Mouse (Mus musculus) left cerebral cortex, postnatal 10 days (tissue): ENCODE results near the gene Gpr143. TPM values are rescaled to one million over a fixed set of nuclear protein-coding genes. Genes with fewer than 3 reads are reported as not detected.
A peak's percentile ranks its signal among the peaks of the same experiment; 100 is the strongest.
"Not testable (repeated sequence)": the region's sequence is repeated elsewhere in the genome, so short reads cannot be mapped to it uniquely, and the experiment has no call there.

Experiments used
- DNase-seq, 2 experiments: peaks; one replicate each; pipeline ENCODE4 v3.0.0; 2021 to 2022; ENCODE audit warnings: low spot score in 2 of 2, mixed read lengths in 1 of 2; ENCODE audit errors: extremely low spot score in 1 of 2
- intact Hi-C: fragments of 180-260 bp; cut with DNase I; formaldehyde crosslinking; loops from one replicate; pipeline ENCODE4 v1.15.1; 2025
- total RNA-seq, 2 experiments: library from RNA; stranded (reverse); gene quantifications; 2 replicates each; pipeline ENCODE4 v1.2.3; 2021

Gene Gpr143
- total RNA-seq, 2 experiments from 2014 or later: 0.28 to 0.57 TPM

DNA sequence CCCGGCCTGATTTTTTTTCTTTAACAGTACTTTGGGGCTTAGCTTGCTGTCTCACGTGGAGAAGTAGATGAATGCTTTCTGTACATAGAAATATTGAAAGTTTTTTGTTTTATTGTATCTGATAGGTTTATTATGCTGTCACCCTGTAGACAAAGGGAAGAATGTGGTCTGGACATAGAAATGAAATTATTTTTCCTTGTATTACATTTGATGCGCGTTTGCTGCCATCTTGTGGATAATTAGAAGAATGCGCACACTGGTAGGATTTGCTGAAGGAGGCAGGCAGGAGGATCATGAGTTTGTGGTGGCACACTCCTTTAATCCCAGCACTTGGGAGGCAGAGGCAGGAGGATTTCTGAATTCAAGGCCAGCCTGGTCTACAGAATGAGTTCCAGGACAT is 53.2 kb downstream of the Gpr143 start:
- intact Hi-C loops: not testable (repeated sequence)
- DNase-seq: peak in 1 of 2 experiments; percentile 31

DNA sequence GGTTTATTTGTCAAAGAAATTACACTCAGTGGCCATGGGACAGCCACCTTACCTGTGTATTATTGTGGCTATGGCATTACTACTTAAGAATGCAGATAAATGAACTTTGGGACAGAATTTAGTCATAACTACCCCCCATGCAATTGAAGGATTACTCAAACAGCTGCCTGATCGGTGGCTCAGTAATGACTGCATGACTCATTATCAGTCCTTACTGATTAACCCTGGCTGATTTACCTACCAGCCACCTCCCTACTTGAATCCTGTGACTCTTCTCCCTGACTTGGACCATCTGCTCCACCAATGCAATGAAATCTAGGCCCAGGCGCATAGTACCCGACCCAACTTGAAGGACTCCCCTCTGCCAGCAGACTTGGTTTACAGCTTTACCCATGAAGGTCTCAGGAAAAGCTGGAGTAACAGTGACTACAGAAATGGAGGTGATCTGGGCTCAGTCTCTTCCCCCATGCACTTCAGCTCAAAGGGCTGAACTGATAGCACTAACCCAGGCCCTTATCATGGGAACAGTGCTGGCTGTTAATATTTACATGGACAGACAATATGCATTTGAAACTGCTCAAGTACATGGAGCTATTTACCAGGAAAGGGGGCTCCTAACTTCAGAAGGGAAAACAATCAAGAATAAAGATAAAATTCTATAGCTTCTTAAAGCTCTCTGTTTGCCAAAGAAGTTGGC is 73.5 kb downstream of the Gpr143 start:
- intact Hi-C loops: no loop called here

More for the DNA sequence above, 73.5 kb downstream of the Gpr143 start:
- no peak for DNase-seq

Other genes starting within 250 kb of the Gpr143 start
- gene Cldn34a, start 218.6 kb upstream of the Gpr143 start, total RNA-seq: not detected
- gene Shroom2, start 12.5 kb upstream of the Gpr143 start, total RNA-seq: 100 to 1,000 TPM; 178 to 182 TPM
- 1 to 10 TPM; 2.4 to 2.7 TPM for gene Usp51, start 224.5 kb downstream of the Gpr143 start, total RNA-seq